Mouse (Mus musculus): ENCODE measurements around the gene Pdk1. TPM values are rescaled to one million over a fixed set of nuclear protein-coding genes. Genes with fewer than 3 reads are reported as not detected.
A peak's percentile ranks its signal among the peaks of the same experiment; 100 is the strongest.

Gene Pdk1
- polyA plus RNA-seq (2014; fragmentation: Nextera tagmentation; extraction: Ambion mirVana), result 23.8 and 26.0 TPM in 2 replicates

DNA sequence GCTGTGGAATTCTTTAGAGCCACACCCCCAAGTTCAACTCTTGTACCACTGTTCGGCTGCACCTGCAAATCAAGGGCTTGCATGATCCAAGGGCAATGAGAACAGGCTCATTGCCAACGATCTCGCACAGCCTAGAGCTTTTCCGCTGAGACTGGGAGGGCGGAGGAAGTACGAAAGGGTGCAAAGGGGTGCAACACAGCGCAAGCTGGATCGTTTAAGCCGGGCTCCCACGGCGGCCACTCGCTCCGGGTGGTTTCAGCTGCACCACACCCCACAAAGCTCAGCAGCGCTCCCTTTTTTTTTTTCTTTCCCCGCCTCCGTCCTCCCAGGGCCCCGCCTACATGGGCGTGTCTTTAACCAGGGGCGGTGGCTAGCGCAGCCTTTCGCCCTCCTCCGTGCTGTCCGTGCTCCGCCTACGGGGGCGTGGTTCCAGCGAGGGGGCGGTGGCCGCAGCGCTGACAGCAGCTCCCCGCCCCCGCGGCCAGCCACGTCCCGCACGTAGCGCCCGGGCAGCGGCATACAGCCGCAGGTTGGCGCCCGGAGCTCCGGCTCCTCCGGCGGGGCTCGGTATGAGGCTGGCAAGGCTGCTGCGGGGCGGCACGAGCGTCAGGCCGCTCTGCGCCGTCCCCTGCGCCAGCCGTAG lies at the start of gene Pdk1:
TSS of gene Pdk1 (plus strand) at position 424 of the 643 bp plus-strand sequence.
- Histone ChIP-seq H3K27me3 (ENCODE audit: control insufficient read depth, insufficient read depth, low read length) (no peaks in the 10 kb centered on the region), H3K4me3 (ENCODE audit: low read depth, low read length) (peak within 1 kb of the TSS; percentile 76), H3K9ac (ENCODE audit: low read length) (peak within 1 kb of the TSS; percentile 70), H3K9me3 (ENCODE audit: control insufficient read depth, low read length) (no peaks in the 10 kb centered on the region), H3K36me3 (ENCODE audit: control insufficient read depth, insufficient read depth, low read length) (no peaks in the 10 kb centered on the region), H3K4me2 (ENCODE audit: low read depth) (peak within 1 kb of the TSS; percentile 84), H3K27ac (ENCODE audit: low read depth, low read length) (no peak within 1 kb of the TSS), H3K4me1 (ENCODE audit: control insufficient read depth, insufficient read depth, low read length) (no peaks in the 10 kb centered on the region)
- ATAC-seq (ENCODE audit: insufficient read depth, low FRiP score, low TSS enrichment) (peak; percentile 96), DNase-seq (ENCODE audit: low spot score) (peak; percentile 98)
- 1% methylated on average over 46 of the region's 55 CpGs for WGBS

DNA sequence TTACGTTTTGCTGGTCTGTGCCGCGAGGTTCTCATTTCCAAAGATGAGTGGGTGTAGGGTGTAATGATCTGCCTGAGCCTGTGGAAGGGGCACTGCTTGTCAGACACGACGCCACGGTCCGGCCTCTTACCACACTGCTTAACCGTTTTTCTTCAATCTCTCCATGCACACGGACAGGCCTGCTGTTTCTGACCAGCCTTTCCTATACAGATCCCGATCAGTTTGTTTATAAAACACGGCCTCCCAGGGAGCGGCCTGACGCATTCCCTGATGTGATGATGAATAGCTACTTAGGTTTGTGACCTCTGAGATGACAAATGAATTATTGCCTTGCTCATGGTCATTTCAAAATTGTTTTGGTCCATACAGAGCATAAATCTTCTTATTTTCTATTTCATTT lies 48.9 kb upstream of the Pdk1 start:
- no peak overlapping the region for H3K4me2 ChIP-seq (ENCODE audit: low read depth)
- no peaks in the 10 kb centered on the region for H3K4me1 ChIP-seq (ENCODE audit: control insufficient read depth, insufficient read depth, low read length)
- H3K9me3 ChIP-seq (ENCODE audit: control insufficient read depth, low read length), result no peaks in the 10 kb centered on the region
- DNase-seq (ENCODE audit: low spot score), result no peak
- no peak for ATAC-seq (ENCODE audit: insufficient read depth, low FRiP score, low TSS enrichment)
- no peak overlapping the region for H3K27ac ChIP-seq (ENCODE audit: low read depth, low read length)
- WGBS, result 61% methylated on average over 13 of the region's 13 CpGs
- H3K4me3 ChIP-seq (ENCODE audit: low read depth, low read length), result no peak overlapping the region
- H3K27me3 ChIP-seq (ENCODE audit: control insufficient read depth, insufficient read depth, low read length), result no peaks in the 10 kb centered on the region
- H3K36me3 ChIP-seq (ENCODE audit: control insufficient read depth, insufficient read depth, low read length), result no peaks in the 10 kb centered on the region
- no peak overlapping the region for H3K9ac ChIP-seq (ENCODE audit: low read length)

- H3K9ac ChIP-seq (ENCODE audit: low read length), result no peak overlapping the region
- H3K4me2 ChIP-seq (ENCODE audit: low read depth), result no peak overlapping the region
- H3K27ac ChIP-seq (ENCODE audit: low read depth, low read length), result no peak overlapping the region
- H3K4me1 ChIP-seq (ENCODE audit: control insufficient read depth, insufficient read depth, low read length), result no peaks in the 10 kb centered on the region
- no peaks in the 10 kb centered on the region for H3K9me3 ChIP-seq (ENCODE audit: control insufficient read depth, low read length)
- H3K36me3 ChIP-seq (ENCODE audit: control insufficient read depth, insufficient read depth, low read length), result no peaks in the 10 kb centered on the region
- no peaks in the 10 kb centered on the region for H3K27me3 ChIP-seq (ENCODE audit: control insufficient read depth, insufficient read depth, low read length)
- ATAC-seq (ENCODE audit: insufficient read depth, low FRiP score, low TSS enrichment), result no peak
- 83% methylated on average over 13 of the region's 13 CpGs for WGBS
- DNase-seq (ENCODE audit: low spot score), result no peak
- H3K4me3 ChIP-seq (ENCODE audit: low read depth, low read length), result no peak overlapping the region
Observed at GRCm38 (mm10) chr2:71827711-71828110, 45.3 kb upstream of the Pdk1 start.

GRCm38 (mm10) chr2:71828928-71829327 lies 44.1 kb upstream of the Pdk1 start:
- ATAC-seq (ENCODE audit: insufficient read depth, low FRiP score, low TSS enrichment) (no peak), DNase-seq (ENCODE audit: low spot score) (no peak)
- no peak overlapping the region for H3K9ac ChIP-seq (ENCODE audit: low read length)
- H3K36me3 ChIP-seq (ENCODE audit: control insufficient read depth, insufficient read depth, low read length), result no peaks in the 10 kb centered on the region
- no peak overlapping the region for H3K27ac ChIP-seq (ENCODE audit: low read depth, low read length)
- H3K4me2 ChIP-seq (ENCODE audit: low read depth), result no peak overlapping the region
- no peak overlapping the region for H3K4me3 ChIP-seq (ENCODE audit: low read depth, low read length)
- no peaks in the 10 kb centered on the region for H3K4me1 ChIP-seq (ENCODE audit: control insufficient read depth, insufficient read depth, low read length)
- H3K27me3 ChIP-seq (ENCODE audit: control insufficient read depth, insufficient read depth, low read length), result no peaks in the 10 kb centered on the region
- H3K9me3 ChIP-seq (ENCODE audit: control insufficient read depth, low read length), result no peaks in the 10 kb centered on the region
- WGBS, result 71% methylated on average over 11 of the region's 11 CpGs

GRCm38 (mm10) chr2:71833626-71834025 lies 39.4 kb upstream of the Pdk1 start:
- Histone ChIP-seq H3K4me2 (ENCODE audit: low read depth) (no peak overlapping the region), H3K4me1 (ENCODE audit: control insufficient read depth, insufficient read depth, low read length) (no peaks in the 10 kb centered on the region), H3K27ac (ENCODE audit: low read depth, low read length) (no peak overlapping the region), H3K27me3 (ENCODE audit: control insufficient read depth, insufficient read depth, low read length) (no peaks in the 10 kb centered on the region), H3K9ac (ENCODE audit: low read length) (no peak overlapping the region), H3K36me3 (ENCODE audit: control insufficient read depth, insufficient read depth, low read length) (no peaks in the 10 kb centered on the region), H3K4me3 (ENCODE audit: low read depth, low read length) (no peak overlapping the region), H3K9me3 (ENCODE audit: control insufficient read depth, low read length) (no peaks in the 10 kb centered on the region)
- 90% methylated on average over 6 of the region's 6 CpGs for WGBS
- ATAC-seq (ENCODE audit: insufficient read depth, low FRiP score, low TSS enrichment) (no peak), DNase-seq (ENCODE audit: low spot score) (no peak)

- WGBS, result 85% methylated on average over 7 of the region's 7 CpGs
- Histone ChIP-seq H3K9ac (ENCODE audit: low read length) (no peak overlapping the region), H3K36me3 (ENCODE audit: control insufficient read depth, insufficient read depth, low read length) (no peaks in the 10 kb centered on the region), H3K4me3 (ENCODE audit: low read depth, low read length) (no peak overlapping the region), H3K27ac (ENCODE audit: low read depth, low read length) (no peak overlapping the region), H3K27me3 (ENCODE audit: control insufficient read depth, insufficient read depth, low read length) (no peaks in the 10 kb centered on the region), H3K9me3 (ENCODE audit: control insufficient read depth, low read length) (no peaks in the 10 kb centered on the region), H3K4me2 (ENCODE audit: low read depth) (no peak overlapping the region), H3K4me1 (ENCODE audit: control insufficient read depth, insufficient read depth, low read length) (no peaks in the 10 kb centered on the region)
- ATAC-seq (ENCODE audit: insufficient read depth, low FRiP score, low TSS enrichment) (no peak), DNase-seq (ENCODE audit: low spot score) (no peak)
Observed at GRCm38 (mm10) chr2:71834371-71834770, 38.7 kb upstream of the Pdk1 start.

DNA sequence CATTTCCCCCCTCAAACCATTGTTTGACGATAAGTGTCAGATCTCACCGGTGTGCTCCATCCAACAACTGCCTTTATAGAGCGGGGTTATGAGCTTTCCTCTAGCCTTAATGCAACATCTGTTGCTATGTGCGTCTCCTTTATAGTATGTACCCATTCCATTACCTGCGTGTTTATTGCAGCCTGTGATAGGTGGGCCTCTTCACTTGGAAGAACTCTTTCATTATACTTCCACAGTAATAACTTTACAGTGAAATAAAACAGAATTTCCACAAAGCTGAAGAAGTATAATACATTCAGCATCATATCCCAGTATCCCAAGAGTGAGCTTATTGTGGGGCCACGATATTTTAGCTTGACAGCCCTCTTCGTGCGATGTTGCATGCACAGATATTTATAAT lies 37.5 kb upstream of the Pdk1 start:
- WGBS, result 91% methylated on average over 8 of the region's 8 CpGs
- Histone ChIP-seq H3K27ac (ENCODE audit: low read depth, low read length) (no peak overlapping the region), H3K9ac (ENCODE audit: low read length) (no peak overlapping the region), H3K36me3 (ENCODE audit: control insufficient read depth, insufficient read depth, low read length) (no peaks in the 10 kb centered on the region), H3K4me1 (ENCODE audit: control insufficient read depth, insufficient read depth, low read length) (no peaks in the 10 kb centered on the region), H3K4me3 (ENCODE audit: low read depth, low read length) (no peak overlapping the region), H3K4me2 (ENCODE audit: low read depth) (no peak overlapping the region), H3K9me3 (ENCODE audit: control insufficient read depth, low read length) (no peaks in the 10 kb centered on the region), H3K27me3 (ENCODE audit: control insufficient read depth, insufficient read depth, low read length) (no peaks in the 10 kb centered on the region)
- ATAC-seq (ENCODE audit: insufficient read depth, low FRiP score, low TSS enrichment) (no peak), DNase-seq (ENCODE audit: low spot score) (no peak)

- WGBS, result 93% methylated on average over 4 of the region's 4 CpGs
- Histone ChIP-seq H3K36me3 (ENCODE audit: control insufficient read depth, insufficient read depth, low read length) (no peaks in the 10 kb centered on the region), H3K4me2 (ENCODE audit: low read depth) (no peak overlapping the region), H3K9ac (ENCODE audit: low read length) (no peak overlapping the region), H3K27me3 (ENCODE audit: control insufficient read depth, insufficient read depth, low read length) (no peaks in the 10 kb centered on the region), H3K27ac (ENCODE audit: low read depth, low read length) (no peak overlapping the region), H3K4me3 (ENCODE audit: low read depth, low read length) (no peak overlapping the region), H3K9me3 (ENCODE audit: control insufficient read depth, low read length) (no peaks in the 10 kb centered on the region), H3K4me1 (ENCODE audit: control insufficient read depth, insufficient read depth, low read length) (no peaks in the 10 kb centered on the region)
- ATAC-seq (ENCODE audit: insufficient read depth, low FRiP score, low TSS enrichment) (no peak), DNase-seq (ENCODE audit: low spot score) (no peak)
Observed at GRCm38 (mm10) chr2:71836232-71836631, 36.8 kb upstream of the Pdk1 start.

GRCm38 (mm10) chr2:71837261-71837660 lies 35.8 kb upstream of the Pdk1 start:
- 64% methylated on average over 4 of the region's 4 CpGs for WGBS
- DNase-seq (ENCODE audit: low spot score), result no peak
- Histone ChIP-seq H3K4me3 (ENCODE audit: low read depth, low read length) (no peak overlapping the region), H3K9ac (ENCODE audit: low read length) (no peak overlapping the region), H3K4me2 (ENCODE audit: low read depth) (no peak overlapping the region), H3K27ac (ENCODE audit: low read depth, low read length) (no peak overlapping the region), H3K36me3 (ENCODE audit: control insufficient read depth, insufficient read depth, low read length) (no peaks in the 10 kb centered on the region), H3K4me1 (ENCODE audit: control insufficient read depth, insufficient read depth, low read length) (no peaks in the 10 kb centered on the region), H3K9me3 (ENCODE audit: control insufficient read depth, low read length) (no peaks in the 10 kb centered on the region), H3K27me3 (ENCODE audit: control insufficient read depth, insufficient read depth, low read length) (no peaks in the 10 kb centered on the region)
- no peak for ATAC-seq (ENCODE audit: insufficient read depth, low FRiP score, low TSS enrichment)
